Mouse (Mus musculus): ENCODE data around the gene Gm20814.
"Not testable (repeated sequence)": the region's sequence is repeated elsewhere in the genome, so short reads cannot be mapped to it uniquely, and the experiment has no call there.

Gm20814 gene

GRCm38 (mm10) chrY:75195556-75195955, at the start of gene Gm20814:
Gm20814 (plus strand) TSS chrY:75195856.
- DNase-seq, result not testable (repeated sequence)
